Mouse (Mus musculus) heart, embryonic 11.5 days (tissue): ENCODE data around the gene En1. TPM values are rescaled to one million over a fixed set of nuclear protein-coding genes. Genes with fewer than 3 reads are reported as not detected.

Experiments used
- ATAC-seq: fragments of 200-750 bp; cut with Nextera tagmentation; replicated peaks from 2 replicates; pipeline ENCODE4 v1.8.0; 2017; ENCODE audit warnings: moderate library complexity; ENCODE audit not compliant: insufficient number of reproducible peaks, low FRiP score, low TSS enrichment
- H3K27ac ChIP-seq: fragments of 300-500 bp; sonication (generic); 2 replicates; pipeline ENCODE4 v1.5.1; 2014; ENCODE audit warnings: mild to moderate bottlenecking, low read depth, low read length
- H3K27me3 ChIP-seq: fragments of 300-500 bp; sonication (generic); 2 replicates; pipeline ENCODE4 v1.6.1; 2014; ENCODE audit warnings: mild to moderate bottlenecking, low read length, mixed read lengths; ENCODE audit not compliant: control insufficient read depth, insufficient read depth
- H3K36me3 ChIP-seq: fragments of 300-500 bp; sonication (generic); 2 replicates; pipeline ENCODE4 v1.6.1; 2014; ENCODE audit warnings: mild to moderate bottlenecking, low read length, moderate library complexity, mixed read lengths; ENCODE audit not compliant: control insufficient read depth, insufficient read depth
- H3K4me1 ChIP-seq: fragments of 300-500 bp; sonication (generic); 2 replicates; pipeline ENCODE4 v1.6.1; 2014; ENCODE audit warnings: low read length; ENCODE audit not compliant: control insufficient read depth, insufficient read depth
- H3K4me2 ChIP-seq: fragments of 300-500 bp; sonication (generic); 2 replicates; pipeline ENCODE4 v1.6.1; 2014; ENCODE audit warnings: mild to moderate bottlenecking, moderate library complexity
- H3K4me3 ChIP-seq: fragments of 300-500 bp; sonication (generic); 2 replicates; pipeline ENCODE4 v1.5.1; 2014; ENCODE audit warnings: low read depth, low read length
- H3K9ac ChIP-seq: fragments of 300-500 bp; sonication (generic); 2 replicates; pipeline ENCODE4 v1.6.1; 2014; ENCODE audit warnings: mild to moderate bottlenecking, low read depth, low read length, moderate library complexity
- H3K9me3 ChIP-seq: fragments of 300-500 bp; sonication (generic); replicated peaks from 2 replicates; pipeline ENCODE4 v1.6.1; 2016; ENCODE audit warnings: low read length; ENCODE audit not compliant: control insufficient read depth
- WGBS: fragments of 180-500 bp; shearing (Covaris S2); extraction: QIAGEN DNeasy Blood & Tissue Kit; methylation state at CpG from one replicate; pipeline ENCODE4 v1.1.7; 2014; ENCODE audit not compliant: insufficient replicate concordance; 5-methylcytosine and 5-hydroxymethylcytosine counted together
- polyA plus RNA-seq: library from polyadenylated mRNA; unstranded; fragments of >200 nt; fragmentation: Nextera tagmentation; extraction: Ambion mirVana; gene quantifications from 2 replicates; pipeline ENCODE4 v1.2.1, GENCODE M21; 2014

En1 gene
- polyA plus RNA-seq, 1 experiment from 2014 or later: not detected

- Histone ChIP-seq H3K27ac (no peak overlapping the region), H3K36me3 (no peaks in the 10 kb centered on the region), H3K4me3 (no peak overlapping the region), H3K4me1 (peaks cover 10% of the 10 kb centered on the region), H3K27me3 (peaks cover 96% of the 10 kb centered on the region), H3K9me3 (no peaks in the 10 kb centered on the region), H3K9ac (no peak overlapping the region), H3K4me2 (no peak overlapping the region)
- no peak for ATAC-seq
- WGBS: 4% methylated on average over 30 of the region's 30 CpGs
Observed at GRCm38 (mm10) chr1:120604431-120605142, 2.4 kb downstream of the En1 start.

- Histone ChIP-seq H3K9me3 (no peaks in the 10 kb centered on the region), H3K36me3 (no peaks in the 10 kb centered on the region), H3K27ac (no peak overlapping the region), H3K27me3 (peaks cover 96% of the 10 kb centered on the region), H3K4me3 (no peak overlapping the region), H3K9ac (no peak overlapping the region), H3K4me1 (peaks cover 10% of the 10 kb centered on the region), H3K4me2 (no peak overlapping the region)
- WGBS: 0% methylated on average over 8 of the region's 8 CpGs
- no peak for ATAC-seq
Observed at GRCm38 (mm10) chr1:120605143-120605435, 2.9 kb downstream of the En1 start.

DNA sequence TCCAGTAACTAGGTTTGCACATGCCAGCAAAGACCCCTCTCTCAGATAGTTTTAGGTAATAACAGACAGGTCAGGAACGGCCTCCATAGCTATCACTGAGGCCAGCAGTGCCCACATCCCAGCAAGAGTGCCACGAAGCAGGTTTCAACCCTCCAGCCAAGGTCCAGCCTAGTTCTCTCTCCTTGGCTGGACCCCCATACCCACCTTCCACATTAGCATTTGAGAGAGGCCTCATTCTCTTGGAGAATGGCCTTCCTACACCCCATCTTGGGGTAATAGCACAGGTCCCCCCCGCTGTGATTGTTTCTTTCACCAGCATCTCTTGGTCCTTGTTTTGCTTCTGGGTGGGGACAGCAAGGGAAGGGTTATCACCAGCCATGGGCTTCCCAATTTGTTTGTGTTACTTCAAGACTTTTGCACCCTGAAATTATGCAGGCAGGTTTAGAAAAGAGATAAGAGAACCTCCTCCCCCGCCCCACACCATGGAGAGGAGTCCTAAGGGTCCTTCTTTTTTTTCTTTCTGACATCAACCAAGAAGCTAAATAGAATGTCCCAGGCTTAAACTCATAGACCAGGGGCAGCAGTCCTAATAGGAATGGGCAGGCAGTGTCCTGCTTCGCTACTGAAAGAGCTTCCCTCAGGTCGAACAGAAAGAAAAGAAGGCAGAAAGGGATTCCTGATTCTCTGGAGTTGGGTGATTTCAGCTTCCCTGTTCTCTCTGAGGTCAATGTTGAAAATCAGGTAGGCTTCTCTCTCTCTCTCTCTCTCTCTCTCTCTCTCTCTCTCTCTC lies 3.5 kb downstream of the En1 start:
- no peaks in the 10 kb centered on the region for H3K36me3 ChIP-seq
- peaks cover 96% of the 10 kb centered on the region for H3K27me3 ChIP-seq
- no peak for ATAC-seq
- H3K9me3 ChIP-seq: no peaks in the 10 kb centered on the region
- H3K27ac ChIP-seq: no peak overlapping the region
- 2% methylated on average over 6 of the region's 6 CpGs for WGBS
- H3K4me1 ChIP-seq: peaks cover 10% of the 10 kb centered on the region
- no peak overlapping the region for H3K4me2 ChIP-seq
- no peak overlapping the region for H3K9ac ChIP-seq
- no peak overlapping the region for H3K4me3 ChIP-seq

GRCm38 (mm10) chr1:120606641-120607575 lies 4.7 kb downstream of the En1 start:
- Histone ChIP-seq H3K4me3 (peak overlapping the region; percentile 27), H3K4me1 (peaks cover 10% of the 10 kb centered on the region), H3K27me3 (peaks cover 97% of the 10 kb centered on the region), H3K36me3 (no peaks in the 10 kb centered on the region), H3K9me3 (no peaks in the 10 kb centered on the region), H3K27ac (no peak overlapping the region), H3K9ac (no peak overlapping the region), H3K4me2 (peak overlapping the region; percentile 52)
- no peak for ATAC-seq
- 1% methylated on average over 51 of the region's 52 CpGs for WGBS

- Histone ChIP-seq H3K27ac (no peak overlapping the region), H3K4me3 (no peak overlapping the region), H3K27me3 (peaks cover 98% of the 10 kb centered on the region), H3K9me3 (no peaks in the 10 kb centered on the region), H3K4me2 (no peak overlapping the region), H3K4me1 (peaks cover 10% of the 10 kb centered on the region), H3K9ac (no peak overlapping the region), H3K36me3 (no peaks in the 10 kb centered on the region)
- 9% methylated on average over 11 of the region's 11 CpGs for WGBS
- ATAC-seq: no peak
Observed at GRCm38 (mm10) chr1:120607576-120608400, 5.6 kb downstream of the En1 start.

DNA sequence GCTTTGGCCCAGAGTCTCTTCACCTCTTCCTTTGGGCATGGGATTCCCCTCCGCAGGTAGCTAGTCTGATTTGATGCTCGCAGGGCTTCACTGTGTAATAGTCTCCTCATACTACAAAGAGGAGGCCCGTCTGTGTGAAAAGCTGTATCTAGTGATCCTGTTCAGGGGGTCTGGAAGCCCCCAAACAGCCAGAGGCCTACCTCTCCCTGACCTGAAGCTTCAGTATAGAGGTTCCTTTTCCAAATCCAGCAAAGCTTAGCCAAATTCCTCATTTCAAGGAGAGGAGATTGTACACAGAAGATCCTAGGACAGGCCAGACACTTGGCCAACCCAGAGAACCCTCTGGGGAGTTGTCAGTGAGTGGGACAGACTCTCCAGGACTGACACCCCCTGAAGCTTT lies 6.2 kb downstream of the En1 start:
- ATAC-seq: no peak
- H3K9me3 ChIP-seq: no peaks in the 10 kb centered on the region
- H3K27ac ChIP-seq: no peak overlapping the region
- peaks cover 98% of the 10 kb centered on the region for H3K27me3 ChIP-seq
- 18% methylated on average over 3 of the region's 3 CpGs for WGBS
- H3K4me3 ChIP-seq: no peak overlapping the region
- H3K36me3 ChIP-seq: no peaks in the 10 kb centered on the region
- no peak overlapping the region for H3K4me2 ChIP-seq
- no peak overlapping the region for H3K9ac ChIP-seq
- peaks cover 6% of the 10 kb centered on the region; the same call in 1 of the 2 replicates for H3K4me1 ChIP-seq

DNA sequence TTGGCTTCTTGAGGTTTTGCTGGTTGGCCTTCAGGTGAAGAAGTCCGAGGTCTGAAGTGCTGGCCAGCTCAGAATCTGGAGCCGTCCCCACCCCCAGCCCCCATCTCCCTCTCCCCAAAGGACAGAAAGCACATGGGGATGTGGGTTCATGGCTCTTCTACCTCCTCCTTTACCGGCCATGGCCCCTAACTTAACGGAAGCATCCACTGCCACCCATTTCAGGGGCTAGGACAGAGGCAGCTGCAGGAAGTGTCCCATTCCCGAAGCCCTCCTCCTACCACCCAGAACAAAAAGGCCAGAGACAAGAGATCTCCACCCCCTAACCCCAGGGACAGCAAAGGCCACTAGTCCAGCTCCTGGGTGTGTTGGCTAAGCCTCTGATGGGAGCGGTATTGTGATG lies 7.4 kb downstream of the En1 start:
- ATAC-seq: no peak
- H3K9ac ChIP-seq: no peak overlapping the region
- 1% methylated on average over 6 of the region's 6 CpGs for WGBS
- no peaks in the 10 kb centered on the region for H3K36me3 ChIP-seq
- H3K4me1 ChIP-seq: 0 out of 2 replicates have a peak, but pooled peaks cover 8% of the 10 kb centered on the region
- H3K9me3 ChIP-seq: no peaks in the 10 kb centered on the region
- no peak overlapping the region for H3K27ac ChIP-seq
- peaks cover 98% of the 10 kb centered on the region for H3K27me3 ChIP-seq
- no peak overlapping the region for H3K4me3 ChIP-seq
- no peak overlapping the region for H3K4me2 ChIP-seq
